Mouse (Mus musculus) heart, embryonic 13.5 days (tissue): ENCODE results near the gene Shisa7. TPM values are rescaled to one million over a fixed set of nuclear protein-coding genes. Genes with fewer than 3 reads are reported as not detected.

Experiments
- ATAC-seq: fragments of 200-750 bp; cut with Nextera tagmentation; 2 replicates; pipeline ENCODE4 v1.8.0; 2017; ENCODE audit warnings: moderate TSS enrichment; ENCODE audit not compliant: insufficient number of reproducible peaks, low FRiP score, low TSS enrichment; ENCODE audit errors: extremely low read depth
- H3K27ac ChIP-seq: fragments of 300-500 bp; sonication (generic); replicated peaks from 2 replicates; pipeline ENCODE4 v1.5.1; 2015; ENCODE audit warnings: moderate library complexity, mild to moderate bottlenecking, inconsistent platforms
- H3K27me3 ChIP-seq: fragments of 300-500 bp; sonication (generic); replicated peaks from 2 replicates; pipeline ENCODE4 v1.6.1; 2015; ENCODE audit warnings: mild to moderate bottlenecking, inconsistent platforms
- H3K36me3 ChIP-seq: fragments of 300-500 bp; sonication (generic); 2 replicates; pipeline ENCODE4 v1.6.1; 2015; ENCODE audit warnings: mild to moderate bottlenecking, inconsistent platforms
- H3K4me1 ChIP-seq: fragments of 300-500 bp; sonication (generic); 2 replicates; pipeline ENCODE4 v1.6.1; 2015; ENCODE audit warnings: inconsistent platforms
- H3K4me2 ChIP-seq: fragments of 300-500 bp; sonication (generic); 2 replicates; pipeline ENCODE4 v1.6.1; 2015; ENCODE audit warnings: inconsistent platforms, mild to moderate bottlenecking, moderate library complexity
- H3K4me3 ChIP-seq: fragments of 300-500 bp; sonication (generic); 2 replicates; pipeline ENCODE4 v1.5.1; 2015; ENCODE audit warnings: moderate library complexity, mild to moderate bottlenecking, inconsistent platforms
- H3K9ac ChIP-seq: fragments of 300-500 bp; sonication (generic); 2 replicates; pipeline ENCODE4 v1.6.1; 2015; ENCODE audit warnings: inconsistent platforms, mild to moderate bottlenecking, moderate library complexity
- H3K9me3 ChIP-seq: fragments of 300-500 bp; sonication (generic); 2 replicates; pipeline ENCODE4 v1.6.1; 2016; ENCODE audit warnings: inconsistent platforms
- WGBS: fragments of 180-500 bp; shearing (Covaris S2); methylation state at CpG from one replicate; pipeline ENCODE4 v1.1.7; 2015; ENCODE audit warnings: mixed read lengths; 5-methylcytosine and 5-hydroxymethylcytosine counted together
- polyA plus RNA-seq: library from polyadenylated mRNA; unstranded; fragments of >200 nt; fragmentation: Nextera tagmentation; extraction: Ambion mirVana; gene quantifications from 2 replicates; pipeline ENCODE4 v1.2.1, GENCODE M21; 2015

The Shisa7 gene
- polyA plus RNA-seq, 1 experiment from 2014 or later: 0.04 TPM

DNA sequence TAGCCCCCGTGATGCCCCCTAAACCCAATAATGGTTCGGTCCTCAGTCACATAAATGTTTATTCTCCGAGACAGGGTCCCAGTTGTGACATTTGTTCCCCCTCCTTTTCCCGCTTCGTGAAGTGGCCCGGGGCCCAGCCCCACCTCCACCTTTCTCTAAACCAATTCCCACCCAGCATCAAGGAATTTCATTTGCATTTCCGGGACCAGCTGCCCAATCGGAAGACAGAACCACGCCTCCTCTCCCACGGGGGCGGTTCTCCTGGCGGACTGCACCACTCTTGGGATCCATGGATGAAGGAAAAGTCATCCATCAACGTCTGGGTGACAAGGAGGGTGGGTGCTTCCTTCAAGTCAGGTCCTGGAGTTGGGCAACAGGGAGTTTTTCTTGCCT, 417 bp upstream of the Shisa7 start:
- Histone ChIP-seq H3K9ac (peak overlapping the region; percentile 55), H3K4me1 (peaks cover 28% of the 10 kb centered on the region), H3K27me3 (peaks cover 98% of the 10 kb centered on the region), H3K4me2 (peak overlapping the region; percentile 73), H3K27ac (no peak overlapping the region), H3K4me3 (peak overlapping the region; percentile 48), H3K9me3 (peaks cover 9% of the 10 kb centered on the region; the same call in 1 of the 2 replicates), H3K36me3 (no peaks in the 10 kb centered on the region)
- under 1% methylated on average over 13 of the region's 13 CpGs for WGBS
- no peak for ATAC-seq

DNA sequence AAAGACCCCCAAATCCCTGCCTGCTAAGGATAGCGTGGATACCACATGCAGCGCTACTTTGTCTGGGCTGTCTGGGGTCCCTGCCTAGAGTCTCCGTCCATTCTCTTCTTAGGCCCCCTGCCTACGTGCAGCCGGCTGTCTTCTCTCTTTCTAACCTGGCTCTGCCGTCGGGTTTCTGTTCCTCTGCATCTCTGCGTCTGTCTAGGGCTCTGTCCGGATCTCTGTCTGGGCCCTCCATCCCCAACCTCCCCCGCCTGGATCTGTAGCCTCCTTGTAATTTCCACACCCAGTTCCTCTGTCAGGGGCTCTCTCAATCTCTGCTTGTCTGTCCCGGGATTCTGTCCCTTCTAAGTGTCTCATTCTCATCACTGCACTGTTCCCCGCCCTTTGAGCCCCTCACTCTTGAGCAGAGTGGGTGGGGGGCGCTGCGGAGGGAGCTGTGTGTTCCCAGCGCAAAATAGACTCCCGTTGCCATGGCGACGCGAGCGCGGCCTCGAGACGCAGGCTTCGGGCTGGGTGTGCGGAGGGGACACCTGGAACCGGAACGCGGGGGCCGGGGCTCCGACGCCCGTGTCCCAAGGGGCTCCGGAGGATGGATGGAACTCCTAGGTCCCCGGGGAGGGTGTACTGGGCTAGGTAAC, 772 bp downstream of the Shisa7 start:
- Histone ChIP-seq H3K9me3 (peaks cover 9% of the 10 kb centered on the region; the same call in 1 of the 2 replicates), H3K36me3 (no peaks in the 10 kb centered on the region), H3K9ac (no peak overlapping the region; the same call in 1 of the 2 replicates), H3K4me3 (peak overlapping the region; percentile 48), H3K4me1 (peaks cover 28% of the 10 kb centered on the region), H3K27me3 (peaks cover 98% of the 10 kb centered on the region), H3K27ac (no peak overlapping the region), H3K4me2 (peak overlapping the region; percentile 73)
- WGBS: 2% methylated on average over 34 of the region's 34 CpGs
- no peak for ATAC-seq

DNA sequence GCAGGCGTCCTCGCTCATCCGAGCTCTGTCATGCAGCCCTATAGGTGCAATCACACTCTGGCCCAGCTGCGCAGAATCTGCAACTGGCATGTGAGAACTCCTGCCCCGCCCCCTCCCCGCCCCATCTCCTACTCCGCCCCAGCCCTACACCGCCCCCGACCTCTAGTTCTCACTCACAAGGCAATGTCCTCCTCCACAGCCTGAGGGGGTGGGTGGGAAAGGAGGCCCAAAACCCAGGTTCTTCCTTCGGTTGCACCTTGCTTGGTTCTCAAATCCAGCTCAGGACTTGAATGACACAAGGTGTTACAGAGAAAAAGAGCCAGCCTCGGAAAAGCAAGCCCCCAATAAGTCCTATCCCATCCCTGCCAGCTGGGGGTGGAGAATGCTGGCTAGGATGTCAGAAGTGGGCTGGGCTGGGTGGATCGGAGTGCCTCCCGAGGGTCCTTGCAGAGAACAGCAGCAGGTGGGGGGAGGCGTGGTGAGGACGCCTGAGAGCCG, 1.8 kb downstream of the Shisa7 start:
- H3K27me3 ChIP-seq: peaks cover 100% of the 10 kb centered on the region
- peak overlapping the region; percentile 73 for H3K4me2 ChIP-seq
- H3K9ac ChIP-seq: peak overlapping the region; percentile 33; the same call in 1 of the 2 replicates
- WGBS: 2% methylated on average over 16 of the region's 16 CpGs
- ATAC-seq: no peak; the same call in 1 of the 2 replicates
- peak overlapping the region; percentile 27 for H3K4me3 ChIP-seq
- H3K27ac ChIP-seq: no peak overlapping the region
- H3K4me1 ChIP-seq: peaks cover 32% of the 10 kb centered on the region
- H3K36me3 ChIP-seq: no peaks in the 10 kb centered on the region
- peaks cover 9% of the 10 kb centered on the region; the same call in 1 of the 2 replicates for H3K9me3 ChIP-seq

DNA sequence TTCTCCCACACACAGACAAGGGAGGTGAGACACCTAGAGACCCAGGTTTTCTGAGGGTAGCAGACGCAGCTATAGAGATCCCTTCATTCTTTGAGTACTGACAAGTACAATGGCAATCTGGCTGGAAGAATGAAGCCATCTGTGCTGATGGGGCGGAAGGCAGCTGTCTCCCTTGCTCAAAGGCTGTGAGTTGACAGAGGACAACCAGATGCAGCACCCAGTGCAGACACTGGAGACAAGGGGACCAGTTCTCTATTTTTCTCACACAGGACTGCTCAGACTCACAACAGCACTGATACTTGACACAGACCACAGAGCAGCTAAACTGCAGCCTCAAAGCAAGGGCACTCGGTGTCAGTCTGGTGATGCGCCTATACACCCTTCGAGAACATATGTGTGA, 2.4 kb downstream of the Shisa7 start:
- peak overlapping the region; percentile 33; the same call in 1 of the 2 replicates for H3K9ac ChIP-seq
- peaks cover 33% of the 10 kb centered on the region for H3K4me1 ChIP-seq
- H3K4me3 ChIP-seq: no peak overlapping the region
- H3K27ac ChIP-seq: no peak overlapping the region
- H3K4me2 ChIP-seq: no peak overlapping the region
- peaks cover 7% of the 10 kb centered on the region; the same call in 1 of the 2 replicates for H3K9me3 ChIP-seq
- ATAC-seq: no peak
- 52% methylated on average over 5 of the region's 5 CpGs for WGBS
- H3K36me3 ChIP-seq: no peaks in the 10 kb centered on the region
- peaks cover 100% of the 10 kb centered on the region for H3K27me3 ChIP-seq

DNA sequence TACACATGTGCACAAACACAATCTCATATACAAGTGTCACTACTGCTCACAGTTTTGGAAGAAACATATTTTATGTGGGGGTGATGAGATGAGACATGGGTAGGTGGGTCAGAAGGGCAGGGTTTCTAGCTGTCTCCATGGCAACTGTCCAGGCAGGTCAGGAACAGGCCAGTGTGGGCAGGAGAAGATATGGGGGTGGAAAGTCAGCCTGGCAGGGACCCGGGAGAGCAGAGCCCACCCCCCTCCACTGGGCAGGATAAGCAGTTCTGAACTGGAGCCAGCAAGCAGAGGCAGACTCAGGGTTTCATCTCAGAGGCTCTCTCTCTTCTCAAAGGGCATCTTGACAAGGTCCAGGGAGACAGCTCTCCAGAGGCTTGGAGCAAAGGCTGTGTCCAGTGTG, 6.9 kb downstream of the Shisa7 start:
- 0% methylated on average over 1 of the region's 1 CpGs for WGBS
- Histone ChIP-seq H3K4me2 (no peak overlapping the region), H3K4me1 (peaks cover 19% of the 10 kb centered on the region), H3K9me3 (no peaks in the 10 kb centered on the region), H3K36me3 (no peaks in the 10 kb centered on the region), H3K27me3 (peaks cover 97% of the 10 kb centered on the region), H3K27ac (no peak overlapping the region), H3K4me3 (no peak overlapping the region), H3K9ac (no peak overlapping the region)
- no peak for ATAC-seq

DNA sequence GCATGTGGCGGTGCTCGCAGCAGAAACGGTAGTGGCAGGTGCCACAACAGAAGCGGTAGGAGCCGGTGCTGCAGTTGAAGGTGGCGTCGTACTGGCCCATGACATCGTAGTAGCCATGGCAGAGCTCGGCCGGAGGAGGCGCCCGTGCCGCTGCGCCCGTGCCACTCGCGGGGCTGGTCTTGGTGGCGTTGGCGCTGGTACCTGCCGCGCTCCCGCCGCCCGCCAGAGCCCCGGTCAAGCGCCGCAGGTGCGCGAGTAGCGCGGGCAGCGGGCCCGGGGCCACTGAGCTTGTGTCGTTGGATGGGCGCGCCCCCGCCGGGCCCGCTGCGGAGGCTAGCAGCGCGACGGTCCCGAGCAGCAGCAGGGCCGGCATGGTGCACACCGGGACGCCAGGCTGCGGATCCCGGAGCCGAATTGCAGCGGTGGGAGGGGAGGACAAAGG, 8.1 kb downstream of the Shisa7 start:
- Histone ChIP-seq H3K9ac (peak overlapping the region; percentile 74), H3K4me3 (peak overlapping the region; percentile 58), H3K27me3 (peaks cover 97% of the 10 kb centered on the region), H3K4me2 (peak overlapping the region; percentile 84), H3K4me1 (peaks cover 12% of the 10 kb centered on the region), H3K36me3 (no peaks in the 10 kb centered on the region), H3K9me3 (no peaks in the 10 kb centered on the region), H3K27ac (no peak overlapping the region)
- WGBS: under 1% methylated on average over 51 of the region's 51 CpGs
- no peak for ATAC-seq

DNA sequence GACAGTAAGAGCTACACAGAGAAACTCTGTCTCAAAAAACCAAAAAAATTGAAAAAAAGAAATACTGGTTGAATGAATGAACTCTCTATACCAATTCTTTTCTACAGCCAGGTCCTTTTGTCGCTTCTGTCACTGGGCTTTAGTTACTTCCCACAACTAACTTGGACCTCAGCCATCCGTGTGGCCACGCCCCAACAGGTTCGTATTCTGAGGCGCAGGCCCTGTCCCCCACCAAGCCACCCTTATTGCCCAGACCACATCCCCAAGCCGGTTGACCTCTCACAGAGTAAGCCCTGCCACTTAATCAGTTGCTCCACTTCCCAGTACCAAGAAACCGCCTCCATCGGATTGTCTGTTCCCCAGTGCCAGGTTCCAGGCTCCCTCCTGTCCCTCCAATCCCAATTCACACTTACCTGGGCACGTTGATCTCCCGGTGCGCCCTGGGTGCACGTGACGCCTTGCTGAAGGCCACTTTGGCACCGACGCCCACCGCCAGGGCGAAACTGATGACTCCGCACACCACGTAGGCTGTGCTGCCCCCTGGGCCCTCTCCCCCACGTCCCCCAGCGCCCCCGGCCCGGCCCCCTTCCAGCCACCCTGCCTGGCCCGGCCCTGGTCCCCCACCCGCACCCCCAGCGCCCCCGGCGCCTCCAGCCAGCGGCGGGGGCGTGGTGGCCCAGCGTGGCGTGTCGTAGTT, 8.7 kb downstream of the Shisa7 start:
- Histone ChIP-seq H3K27me3 (peaks cover 97% of the 10 kb centered on the region), H3K9me3 (no peaks in the 10 kb centered on the region), H3K4me2 (peak overlapping the region; percentile 84), H3K36me3 (no peaks in the 10 kb centered on the region), H3K27ac (no peak overlapping the region), H3K4me3 (peak overlapping the region; percentile 58), H3K9ac (peak overlapping the region; percentile 74), H3K4me1 (peaks cover 12% of the 10 kb centered on the region)
- WGBS: 3% methylated on average over 34 of the region's 34 CpGs
- ATAC-seq: no peak

DNA sequence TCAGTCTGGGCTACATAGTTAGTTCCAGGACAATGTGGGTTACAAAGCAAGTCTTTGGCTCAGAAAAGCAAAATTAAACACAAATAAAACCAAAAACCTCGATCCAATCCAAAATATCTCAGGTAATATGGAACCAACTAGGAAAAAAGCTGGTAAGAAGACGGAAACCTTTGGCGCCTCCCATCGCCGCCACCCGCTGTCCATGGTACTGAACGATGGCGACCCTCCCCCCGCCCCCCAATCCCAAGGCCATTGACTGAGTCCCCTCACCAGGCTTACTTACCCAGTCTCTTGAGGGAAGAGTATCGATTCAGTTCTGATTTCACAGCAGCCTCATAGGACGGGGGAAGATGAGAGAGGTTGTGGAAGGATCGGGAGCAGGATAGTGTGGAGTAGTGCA, 14.0 kb downstream of the Shisa7 start:
- Histone ChIP-seq H3K9me3 (no peaks in the 10 kb centered on the region), H3K4me1 (no peaks in the 10 kb centered on the region), H3K4me3 (no peak overlapping the region), H3K27ac (no peak overlapping the region), H3K27me3 (peaks cover 84% of the 10 kb centered on the region), H3K36me3 (no peaks in the 10 kb centered on the region), H3K9ac (no peak overlapping the region), H3K4me2 (no peak overlapping the region)
- ATAC-seq: no peak
- 4% methylated on average over 12 of the region's 12 CpGs for WGBS

DNA sequence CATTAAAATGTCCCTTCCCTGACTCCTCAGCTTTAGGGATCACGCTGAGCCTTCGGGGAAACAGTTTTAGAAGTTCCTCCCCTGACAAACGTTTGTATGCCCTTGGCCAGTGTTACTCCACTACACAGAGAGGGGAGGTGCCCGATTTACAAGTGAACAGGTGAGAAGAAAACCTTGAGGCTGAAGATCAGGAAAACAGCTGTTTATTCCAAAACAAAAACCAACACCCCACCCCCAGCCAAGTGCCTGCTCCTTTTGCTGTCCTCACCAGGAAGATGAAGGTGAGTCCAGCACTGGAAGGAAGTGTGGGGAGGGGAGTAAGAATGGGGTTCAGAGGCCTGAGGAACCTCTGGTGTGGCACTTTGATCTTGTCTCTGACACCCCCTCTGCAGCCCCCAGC, 19.1 kb downstream of the Shisa7 start:
- H3K9me3 ChIP-seq: no peaks in the 10 kb centered on the region
- no peaks in the 10 kb centered on the region for H3K36me3 ChIP-seq
- peaks cover 15% of the 10 kb centered on the region for H3K4me1 ChIP-seq
- ATAC-seq: no peak
- WGBS: 38% methylated on average over 4 of the region's 4 CpGs
- no peak overlapping the region for H3K4me2 ChIP-seq
- no peak overlapping the region for H3K9ac ChIP-seq
- H3K27ac ChIP-seq: no peak overlapping the region
- peaks cover 37% of the 10 kb centered on the region for H3K27me3 ChIP-seq
- no peak overlapping the region for H3K4me3 ChIP-seq

DNA sequence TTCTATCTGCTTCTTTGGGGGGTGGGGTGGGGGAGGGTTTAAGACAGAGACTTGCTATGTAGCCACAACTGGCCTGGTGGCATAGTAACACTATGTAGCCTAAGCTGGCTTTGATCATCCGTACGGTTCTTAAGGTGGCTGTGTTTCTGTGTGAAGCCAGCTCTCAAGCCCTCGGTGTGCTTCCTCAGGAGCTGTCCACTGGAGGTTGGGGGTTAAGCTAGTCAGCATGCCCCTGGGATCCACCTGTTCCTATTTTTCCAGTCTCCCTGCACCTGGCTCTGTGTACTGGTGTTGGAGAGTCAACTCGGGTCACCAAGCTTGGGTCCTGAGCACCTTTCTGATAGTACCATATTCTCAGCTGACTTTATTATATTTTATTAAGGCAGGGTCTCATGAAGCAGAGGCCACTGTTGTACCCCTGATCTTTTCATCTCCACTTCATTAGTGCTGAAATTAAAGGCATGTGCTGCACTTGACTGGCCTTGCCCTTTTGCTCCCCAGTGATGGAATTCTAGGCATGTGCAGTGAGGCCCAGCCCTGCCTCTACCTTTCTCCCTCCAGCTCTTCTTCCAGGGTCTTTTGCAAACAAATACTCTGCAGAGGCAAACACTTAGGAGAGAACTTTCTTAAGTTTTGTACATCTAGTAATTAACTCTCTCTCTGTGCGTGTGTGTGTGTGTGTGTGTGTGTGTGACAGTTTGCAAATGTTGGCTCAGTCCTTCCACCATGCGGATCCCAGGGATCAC, 22.2 kb downstream of the Shisa7 start:
- H3K36me3 ChIP-seq: no peaks in the 10 kb centered on the region
- no peak for ATAC-seq

DNA sequence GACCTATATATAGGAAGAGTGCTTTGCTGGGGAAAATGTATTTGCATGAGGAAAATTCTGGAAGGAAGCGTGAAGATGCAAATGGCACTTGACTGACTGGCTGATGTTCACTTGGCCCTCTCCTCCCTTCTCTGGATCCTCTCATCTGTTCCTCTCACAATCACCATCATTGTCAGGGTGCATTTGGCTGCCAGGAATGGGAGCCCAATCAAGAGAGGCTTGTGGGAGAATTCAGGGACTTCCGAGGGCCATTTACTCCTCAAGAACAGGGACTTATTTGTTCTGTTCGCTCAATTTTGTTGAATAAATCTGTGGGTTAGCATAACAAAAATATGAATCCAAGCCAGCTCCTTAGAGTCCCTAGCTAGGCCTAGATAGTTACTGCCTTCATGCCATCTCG, 22.8 kb downstream of the Shisa7 start:
- Histone ChIP-seq H3K4me3 (no peak overlapping the region), H3K4me2 (no peak overlapping the region), H3K4me1 (peaks cover 15% of the 10 kb centered on the region), H3K9me3 (no peaks in the 10 kb centered on the region), H3K27ac (no peak overlapping the region), H3K36me3 (no peaks in the 10 kb centered on the region), H3K27me3 (0 out of 2 replicates have a peak, but pooled peaks cover 9% of the 10 kb centered on the region), H3K9ac (no peak overlapping the region)
- WGBS: 74% methylated on average over 4 of the region's 4 CpGs
- ATAC-seq: no peak

More for the DNA sequence above, 22.2 kb downstream of the Shisa7 start:
- Histone ChIP-seq H3K4me2 (no peak overlapping the region), H3K27ac (peak overlapping the region; percentile 50; the same call in 1 of the 2 replicates), H3K9ac (no peak overlapping the region), H3K27me3 (0 out of 2 replicates have a peak, but pooled peaks cover 13% of the 10 kb centered on the region), H3K4me3 (no peak overlapping the region), H3K4me1 (peaks cover 15% of the 10 kb centered on the region), H3K9me3 (no peaks in the 10 kb centered on the region)
- 64% methylated on average over 6 of the region's 6 CpGs for WGBS
